Mouse (Mus musculus) midbrain, embryonic 10.5 days (tissue): ENCODE results near the gene Haus3. TPM values are rescaled to one million over a fixed set of nuclear protein-coding genes. Genes with fewer than 3 reads are reported as not detected.

Source experiments
- DNase-seq: peaks from one replicate; pipeline ENCODE4 v3.0.0-alpha.2; 2017; ENCODE audit warnings: low spot score
- H3K27ac ChIP-seq: fragments of 300-500 bp; sonication (generic); replicated peaks from 2 replicates; pipeline ENCODE4 v1.5.1; 2016; ENCODE audit warnings: mild to moderate bottlenecking
- H3K27me3 ChIP-seq: fragments of 300-500 bp; sonication (generic); 2 replicates; pipeline ENCODE4 v1.6.1; 2016; ENCODE audit warnings: low read depth, mild to moderate bottlenecking; ENCODE audit not compliant: poor library complexity, severe bottlenecking
- H3K36me3 ChIP-seq: fragments of 300-500 bp; sonication (generic); 2 replicates; pipeline ENCODE4 v1.6.1; 2016; ENCODE audit warnings: mild to moderate bottlenecking, moderate library complexity
- H3K4me1 ChIP-seq: fragments of 300-500 bp; sonication (generic); 2 replicates; pipeline ENCODE4 v1.6.1; 2016
- H3K4me3 ChIP-seq: fragments of 300-500 bp; sonication (generic); 2 replicates; pipeline ENCODE4 v1.5.1; 2016; ENCODE audit warnings: mild to moderate bottlenecking, moderate library complexity
- H3K9me3 ChIP-seq: fragments of 300-500 bp; sonication (generic); replicated peaks from 2 replicates; pipeline ENCODE4 v1.6.1; 2016; ENCODE audit warnings: mild to moderate bottlenecking
- WGBS: fragments of 180-500 bp; shearing (Covaris S2); methylation state at CpG from one replicate; pipeline ENCODE4 v1.1.7; 2016; 5-methylcytosine and 5-hydroxymethylcytosine counted together
- polyA plus RNA-seq: library from polyadenylated mRNA; unstranded; fragments of >200 nt; fragmentation: Nextera tagmentation; extraction: Ambion mirVana; gene quantifications from 2 replicates; pipeline ENCODE4 v1.2.1, GENCODE M21; 2016

The Haus3 gene
- polyA plus RNA-seq, 1 experiment from 2014 or later: 52.2 TPM

GRCm38 (mm10) chr5:34196423-34196822 is 27.1 kb upstream of the Haus3 start:
- no peak for DNase-seq
- WGBS: 87% methylated on average over 7 of the region's 7 CpGs
- H3K4me3 ChIP-seq: no peak overlapping the region
- no peaks in the 10 kb centered on the region for H3K4me1 ChIP-seq
- no peak overlapping the region for H3K27ac ChIP-seq
- H3K27me3 ChIP-seq: no peaks in the 10 kb centered on the region
- H3K36me3 ChIP-seq: no peaks in the 10 kb centered on the region
- H3K9me3 ChIP-seq: no peaks in the 10 kb centered on the region

- no peaks in the 10 kb centered on the region for H3K27me3 ChIP-seq
- no peaks in the 10 kb centered on the region for H3K36me3 ChIP-seq
- WGBS: 92% methylated on average over 12 of the region's 12 CpGs
- H3K4me3 ChIP-seq: no peak overlapping the region
- 0 out of 2 replicates have a peak overlapping the region, but pooled peaks have one; percentile 9 for H3K27ac ChIP-seq
- DNase-seq: no peak
- H3K9me3 ChIP-seq: no peaks in the 10 kb centered on the region
- no peaks in the 10 kb centered on the region for H3K4me1 ChIP-seq
These were observed 26.5 kb upstream of the Haus3 start for GRCm38 (mm10) chr5:34195786-34196185.

- no peaks in the 10 kb centered on the region for H3K27me3 ChIP-seq
- H3K27ac ChIP-seq: no peak overlapping the region
- no peaks in the 10 kb centered on the region for H3K36me3 ChIP-seq
- H3K4me1 ChIP-seq: no peaks in the 10 kb centered on the region
- WGBS: 81% methylated on average over 6 of the region's 6 CpGs
- H3K4me3 ChIP-seq: no peak overlapping the region
- no peak for DNase-seq
- no peaks in the 10 kb centered on the region for H3K9me3 ChIP-seq
These were observed 25.8 kb upstream of the Haus3 start for GRCm38 (mm10) chr5:34194975-34195662.

- peaks cover 5% of the 10 kb centered on the region for H3K27me3 ChIP-seq
- no peaks in the 10 kb centered on the region for H3K4me1 ChIP-seq
- H3K4me3 ChIP-seq: no peak overlapping the region
- no peaks in the 10 kb centered on the region for H3K9me3 ChIP-seq
- H3K36me3 ChIP-seq: no peaks in the 10 kb centered on the region
- 47% methylated on average over 1 of the region's 1 CpGs for WGBS
- no peak overlapping the region for H3K27ac ChIP-seq
- no peak for DNase-seq
These were observed 25.1 kb upstream of the Haus3 start for GRCm38 (mm10) chr5:34194426-34194825.

- H3K36me3 ChIP-seq: no peaks in the 10 kb centered on the region
- H3K4me3 ChIP-seq: no peak overlapping the region
- DNase-seq: no peak
- 74% methylated on average over 4 of the region's 4 CpGs for WGBS
- H3K4me1 ChIP-seq: peaks cover 17% of the 10 kb centered on the region
- H3K27ac ChIP-seq: no peak overlapping the region
- H3K27me3 ChIP-seq: peaks cover 15% of the 10 kb centered on the region
- no peaks in the 10 kb centered on the region for H3K9me3 ChIP-seq
These were observed 22.5 kb upstream of the Haus3 start for GRCm38 (mm10) chr5:34191843-34192242.

- no peak overlapping the region for H3K4me3 ChIP-seq
- H3K36me3 ChIP-seq: no peaks in the 10 kb centered on the region
- 52% methylated on average over 4 of the region's 4 CpGs for WGBS
- H3K4me1 ChIP-seq: peaks cover 25% of the 10 kb centered on the region
- no peak for DNase-seq
- H3K27me3 ChIP-seq: peaks cover 21% of the 10 kb centered on the region
- no peaks in the 10 kb centered on the region for H3K9me3 ChIP-seq
- no peak overlapping the region for H3K27ac ChIP-seq
These were observed 21.7 kb upstream of the Haus3 start for GRCm38 (mm10) chr5:34191021-34191420.

- DNase-seq: no peak
- Histone ChIP-seq H3K4me1 (peaks cover 34% of the 10 kb centered on the region), H3K4me3 (no peak overlapping the region), H3K9me3 (no peaks in the 10 kb centered on the region), H3K27me3 (peaks cover 24% of the 10 kb centered on the region), H3K27ac (no peak overlapping the region), H3K36me3 (no peaks in the 10 kb centered on the region)
- 69% methylated on average over 1 of the region's 1 CpGs for WGBS
These were observed 20.2 kb upstream of the Haus3 start for GRCm38 (mm10) chr5:34189521-34189920.

- no peak overlapping the region for H3K27ac ChIP-seq
- H3K4me3 ChIP-seq: peak overlapping the region; percentile 76; the same call in 1 of the 2 replicates
- no peak for DNase-seq
- H3K36me3 ChIP-seq: no peaks in the 10 kb centered on the region
- H3K9me3 ChIP-seq: no peaks in the 10 kb centered on the region
- 78% methylated on average over 2 of the region's 2 CpGs for WGBS
- peaks cover 34% of the 10 kb centered on the region for H3K4me1 ChIP-seq
- H3K27me3 ChIP-seq: peaks cover 24% of the 10 kb centered on the region
These were observed 19.5 kb upstream of the Haus3 start for GRCm38 (mm10) chr5:34188856-34189255.

- Histone ChIP-seq H3K4me1 (peaks cover 43% of the 10 kb centered on the region), H3K36me3 (0 out of 2 replicates have a peak, but pooled peaks cover 5% of the 10 kb centered on the region)
- WGBS: under 1% methylated on average over 60 of the region's 60 CpGs
These were observed 18.4 kb upstream of the Haus3 start, which contains the start of gene Mxd4 for GRCm38 (mm10) chr5:34187601-34188316. Mxd4 (minus strand) TSS chr5:34187720.

GRCm38 (mm10) chr5:34186961-34187391 is 17.6 kb upstream of the Haus3 start:
- H3K9me3 ChIP-seq: no peaks in the 10 kb centered on the region

More at GRCm38 (mm10) chr5:34187601-34188316, 18.4 kb upstream of the Haus3 start, which contains the start of gene Mxd4:
- peak within 1 kb of the TSS; percentile 76 for H3K4me3 ChIP-seq
- peak; percentile 98 for DNase-seq
- H3K27ac ChIP-seq: peak within 1 kb of the TSS; percentile 85
- H3K27me3 ChIP-seq: peaks cover 24% of the 10 kb centered on the region
- H3K9me3 ChIP-seq: no peaks in the 10 kb centered on the region

GRCm38 (mm10) chr5:34186391-34186790 is 17.1 kb upstream of the Haus3 start:
- Histone ChIP-seq H3K27me3 (peaks cover 24% of the 10 kb centered on the region), H3K36me3 (peaks cover 10% of the 10 kb centered on the region; the same call in 1 of the 2 replicates), H3K4me1 (peaks cover 43% of the 10 kb centered on the region), H3K27ac (peak overlapping the region; percentile 83), H3K9me3 (no peaks in the 10 kb centered on the region), H3K4me3 (peak overlapping the region; percentile 76)
- DNase-seq: no peak
- 78% methylated on average over 2 of the region's 2 CpGs for WGBS

More at GRCm38 (mm10) chr5:34186961-34187391, 17.6 kb upstream of the Haus3 start:
- peaks cover 43% of the 10 kb centered on the region for H3K4me1 ChIP-seq
- H3K36me3 ChIP-seq: 0 out of 2 replicates have a peak, but pooled peaks cover 9% of the 10 kb centered on the region
- WGBS: under 1% methylated on average over 42 of the region's 46 CpGs
- peaks cover 24% of the 10 kb centered on the region for H3K27me3 ChIP-seq
- peak; percentile 43 for DNase-seq
- peak overlapping the region; percentile 83 for H3K27ac ChIP-seq
- H3K4me3 ChIP-seq: peak overlapping the region; percentile 76

GRCm38 (mm10) chr5:34185791-34186190 is 16.5 kb upstream of the Haus3 start:
- no peaks in the 10 kb centered on the region for H3K9me3 ChIP-seq
- H3K4me1 ChIP-seq: peaks cover 43% of the 10 kb centered on the region
- peak overlapping the region; percentile 76 for H3K4me3 ChIP-seq
- H3K27me3 ChIP-seq: peaks cover 24% of the 10 kb centered on the region
- H3K36me3 ChIP-seq: peaks cover 13% of the 10 kb centered on the region; the same call in 1 of the 2 replicates
- H3K27ac ChIP-seq: no peak overlapping the region
- DNase-seq: no peak
